Comparison of ENCODE assay signal across 20 mouse cellular contexts in genomic region chr2:15869380-15869779, GRCm38 (mm10).
DNase-seq lines count a peak whose midpoint lies in the region; ATAC-seq and TF ChIP-seq lines count a peak whose summit lies in the region.
"Had no signal": no experiment of that assay in that cellular context is flagged by ENCODE, and none has a peak within 500 bp of the region (broad histone marks: within the 10 kb centered on the region; RNA-seq: fewer than 3 reads in every experiment).

No protein-coding gene starts in this region.

- peak; percentile 31 for TF ChIP-seq CTCF in kidney, postnatal 0 days (IDR thresholded peaks at IDR 0.05; ENCODE audit: low read depth)

- H3K9me3 ChIP-seq in kidney, postnatal 0 days (replicated peaks; ENCODE audit: low read length): no peaks in the 10 kb centered on the region
- H3K9me3 ChIP-seq in intestine, embryonic 15.5 days: no peaks in the 10 kb centered on the region
- H3K9me3 ChIP-seq: forebrain, embryonic 10.5 days; heart, embryonic 15.5 days; hindbrain, embryonic 13.5 days; limb, embryonic 15.5 days; stomach, embryonic 15.5 days had no signal

- WGBS in kidney, postnatal 0 days: 22% methylated on average over 7 of the region's 7 CpGs
- WGBS in intestine, embryonic 15.5 days: 25% methylated on average over 7 of the region's 7 CpGs

- DNase-seq in cerebellum, postnatal 10 days: peak; percentile 10 to 22
- no peak for DNase-seq in cerebellum, postnatal 36 days
- no peak for DNase-seq in kidney, postnatal 0 days (ENCODE audit: low spot score)
- DNase-seq in kidney, adult 18-20 months: no peak
- peak; percentile 5 for DNase-seq in thymus, postnatal 25 days
- DNase-seq in thymus, adult 18-20 months: no peak
- no peak for DNase-seq in lung, postnatal 14 days
- DNase-seq: cerebellum, adult 11 months; lung, embryonic 14.5 days; midbrain, embryonic 14.5 days; right cerebral cortex, adult 18-20 months; spleen, adult 18-20 months had no signal

- H3K36me3 ChIP-seq in kidney, postnatal 0 days (ENCODE audit: insufficient read depth, low read length): no peaks in the 10 kb centered on the region
- H3K36me3 ChIP-seq in intestine, embryonic 15.5 days: no peaks in the 10 kb centered on the region
- H3K36me3 ChIP-seq: forebrain, embryonic 10.5 days; heart, embryonic 15.5 days; hindbrain, embryonic 13.5 days; limb, embryonic 15.5 days; stomach, embryonic 15.5 days had no signal

- no peak overlapping the region for H3K4me3 ChIP-seq in kidney, postnatal 0 days (replicated peaks; ENCODE audit: low read depth, low read length)
- H3K4me3 ChIP-seq in intestine, embryonic 15.5 days (replicated peaks): no peak overlapping the region
- H3K4me3 ChIP-seq: forebrain, embryonic 10.5 days; heart, embryonic 15.5 days; hindbrain, embryonic 13.5 days; limb, embryonic 15.5 days; stomach, embryonic 15.5 days had no signal

- H3K9ac ChIP-seq in kidney, postnatal 0 days (ENCODE audit: low read depth, low read length): no peak overlapping the region
- no peak overlapping the region for H3K9ac ChIP-seq in intestine, embryonic 15.5 days
- H3K9ac ChIP-seq: heart, embryonic 15.5 days; hindbrain, embryonic 13.5 days; limb, embryonic 15.5 days; lung, embryonic 14.5 days; stomach, embryonic 15.5 days had no signal

- no peak for ATAC-seq in kidney, postnatal 0 days (replicated peaks; ENCODE audit: low FRiP score, low read depth)
- ATAC-seq in intestine, embryonic 15.5 days: no peak
- ATAC-seq: activated CD4-positive, CD25-positive, alpha-beta regulatory T cell, adult 4 months; intestine, postnatal 0 days had no signal

- H3K27me3 ChIP-seq in kidney, postnatal 0 days (ENCODE audit: insufficient read depth, low read length): no peaks in the 10 kb centered on the region
- H3K27me3 ChIP-seq in intestine, embryonic 15.5 days (replicated peaks): no peaks in the 10 kb centered on the region
- H3K27me3 ChIP-seq: heart, embryonic 15.5 days; hindbrain, embryonic 13.5 days; limb, embryonic 15.5 days; stomach, embryonic 15.5 days had no signal

- no peaks in the 10 kb centered on the region for H3K4me1 ChIP-seq in kidney, postnatal 0 days (replicated peaks; ENCODE audit: insufficient read depth, low read length)
- no peaks in the 10 kb centered on the region for H3K4me1 ChIP-seq in intestine, embryonic 15.5 days (replicated peaks)
- H3K4me1 ChIP-seq: forebrain, embryonic 10.5 days; heart, embryonic 15.5 days; hindbrain, embryonic 13.5 days; limb, embryonic 15.5 days; stomach, embryonic 15.5 days had no signal

- H3K4me2 ChIP-seq in kidney, postnatal 0 days (ENCODE audit: low read length): no peak overlapping the region
- H3K4me2 ChIP-seq in intestine, embryonic 15.5 days (replicated peaks): no peak overlapping the region
- H3K4me2 ChIP-seq: heart, embryonic 15.5 days; hindbrain, embryonic 13.5 days; limb, embryonic 15.5 days; lung, embryonic 14.5 days; stomach, embryonic 15.5 days had no signal

- no peak overlapping the region for H3K27ac ChIP-seq in kidney, postnatal 0 days
- no peak overlapping the region for H3K27ac ChIP-seq in intestine, embryonic 15.5 days
- H3K27ac ChIP-seq: forebrain, embryonic 10.5 days; heart, embryonic 15.5 days; hindbrain, embryonic 13.5 days; limb, embryonic 15.5 days; stomach, embryonic 15.5 days had no signal

Comparison
In these comparisons a context has a peak if more than half of its experiments do, and no peak if none do; other contexts are left out.
1. DNase-seq: peak in cerebellum, postnatal 10 days (2 of 2) and thymus, postnatal 25 days (single experiment); none in cerebellum, postnatal 36 days (0 of 2), kidney, postnatal 0 days (single experiment), kidney, adult 18-20 months (single experiment), thymus, adult 18-20 months (0 of 2) and lung, postnatal 14 days (single experiment).